Comparison of ENCODE assay signal across 20 mouse cellular contexts in the genomic region with DNA sequence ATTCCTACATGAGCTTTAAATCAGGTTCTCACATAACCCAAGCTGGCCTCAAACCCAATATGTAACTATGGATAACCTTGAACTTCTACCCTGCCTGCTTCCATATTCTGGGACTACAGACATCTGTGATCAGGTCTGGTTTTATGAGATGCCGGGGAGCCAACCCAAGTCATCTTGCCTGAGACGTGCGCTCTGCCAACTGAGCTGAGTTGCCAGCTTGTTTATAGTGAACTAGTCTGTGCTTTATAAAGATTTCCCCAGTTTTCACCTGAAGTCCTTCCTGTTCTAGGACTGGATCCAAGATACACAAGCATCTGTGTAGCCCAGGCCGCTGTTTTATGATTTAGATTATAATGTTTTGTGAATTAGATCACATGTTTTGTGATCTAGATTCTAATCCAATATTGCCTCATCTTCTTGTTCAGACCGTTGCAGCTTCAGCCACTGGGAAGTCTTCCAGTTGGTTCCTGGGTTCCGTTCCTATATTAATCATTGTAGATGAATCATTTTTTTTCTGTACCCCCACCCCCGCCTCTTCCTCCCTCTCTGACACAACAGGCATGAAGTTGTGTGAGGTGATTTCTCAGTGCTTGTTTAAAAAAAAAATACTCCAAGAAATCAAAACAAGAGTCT. TPM values are rescaled to one million over a fixed set of nuclear protein-coding genes. Genes with fewer than 3 reads are reported as not detected.
DNase-seq lines count a peak whose midpoint lies in the region; ATAC-seq and TF ChIP-seq lines count a peak whose summit lies in the region.
"Had no signal": no experiment of that assay in that cellular context is flagged by ENCODE, and none has a peak within 500 bp of the region (broad histone marks: within the 10 kb centered on the region; RNA-seq: fewer than 3 reads in every experiment).

No protein-coding gene starts in this region.

- no peaks in the 10 kb centered on the region for H3K36me3 ChIP-seq in stomach, postnatal 0 days (ENCODE audit: control insufficient read depth, insufficient read depth, low read length)
- H3K36me3 ChIP-seq in hindbrain, embryonic 13.5 days: no peaks in the 10 kb centered on the region
- H3K36me3 ChIP-seq: limb, embryonic 13.5 days; midbrain, embryonic 10.5 days; neural tube, embryonic 15.5 days had no signal

- no peak for ATAC-seq in stomach, postnatal 0 days (ENCODE audit: low FRiP score, low TSS enrichment)
- ATAC-seq in hindbrain, embryonic 13.5 days (ENCODE audit: low FRiP score): no peak
- ATAC-seq: CD4-positive, CD25-positive, alpha-beta regulatory T cell, adult 4 months had no signal

- no peaks in the 10 kb centered on the region for H3K4me1 ChIP-seq in stomach, postnatal 0 days (replicated peaks; ENCODE audit: control insufficient read depth, insufficient read depth)
- H3K4me1 ChIP-seq in hindbrain, embryonic 13.5 days (replicated peaks): peaks cover 10% of the 10 kb centered on the region

- WGBS in stomach, postnatal 0 days: 59% methylated on average over 7 of the region's 7 CpGs
- WGBS in hindbrain, embryonic 13.5 days: 94% methylated on average over 7 of the region's 7 CpGs

- H3K4me2 ChIP-seq in stomach, postnatal 0 days (replicated peaks; ENCODE audit: low read depth): no peak overlapping the region
- H3K4me2 ChIP-seq in hindbrain, embryonic 13.5 days: no peak overlapping the region
- H3K4me2 ChIP-seq: heart, embryonic 11.5 days; limb, embryonic 13.5 days; neural tube, embryonic 15.5 days had no signal

- no peaks in the 10 kb centered on the region for H3K9me3 ChIP-seq in stomach, postnatal 0 days (ENCODE audit: control insufficient read depth, low read length)
- H3K9me3 ChIP-seq in hindbrain, embryonic 13.5 days: no peaks in the 10 kb centered on the region
- H3K9me3 ChIP-seq: limb, embryonic 13.5 days; midbrain, embryonic 10.5 days; neural tube, embryonic 15.5 days had no signal

- H3K9ac ChIP-seq in stomach, postnatal 0 days (ENCODE audit: low read length): no peak overlapping the region
- no peak overlapping the region for H3K9ac ChIP-seq in hindbrain, embryonic 13.5 days
- H3K9ac ChIP-seq: limb, embryonic 13.5 days; neural tube, embryonic 15.5 days had no signal

- no peak for TF ChIP-seq CTCF in stomach, postnatal 0 days (IDR thresholded peaks at IDR 0.05; ENCODE audit: low read depth)

- no peak for TF ChIP-seq EP300 in stomach, postnatal 0 days (optimal IDR thresholded peaks at IDR 0.05)

- DNase-seq in gastrocnemius, adult 18-20 months (ENCODE audit: low spot score): peak; percentile 69
- DNase-seq in gastrocnemius, postnatal 10 days: no peak
- DNase-seq in urinary bladder, postnatal 14 days (ENCODE audit: low spot score): peak; percentile 62
- no peak for DNase-seq in urinary bladder, postnatal 4 days (ENCODE audit: low spot score in 2 of 2)
- DNase-seq in fat pad, adult 2 months (ENCODE audit: extremely low read depth, low read depth, low spot score): peak; percentile 87
- no peak for DNase-seq in stomach, postnatal 0 days (ENCODE audit: low spot score)
- DNase-seq: cerebellum, adult 9-10 months; kidney, adult 2 months; kidney, postnatal 25 days; spleen, adult 18-20 months; thymus, postnatal 14 days had no signal

- H3K27me3 ChIP-seq in stomach, postnatal 0 days (ENCODE audit: control insufficient read depth, insufficient read depth, low read length): no peaks in the 10 kb centered on the region
- H3K27me3 ChIP-seq in hindbrain, embryonic 13.5 days: 0 out of 2 replicates have a peak, but pooled peaks cover 6% of the 10 kb centered on the region

- H3K27ac ChIP-seq in stomach, postnatal 0 days (replicated peaks): no peak overlapping the region
- H3K27ac ChIP-seq in hindbrain, embryonic 13.5 days: no peak overlapping the region
- H3K27ac ChIP-seq: limb, embryonic 13.5 days; midbrain, embryonic 10.5 days; neural tube, embryonic 15.5 days had no signal

- no peak overlapping the region for H3K4me3 ChIP-seq in stomach, postnatal 0 days (ENCODE audit: low read depth, low read length)
- H3K4me3 ChIP-seq in hindbrain, embryonic 13.5 days: no peak overlapping the region
- H3K4me3 ChIP-seq: erythroblast, embryonic 14.5 days; limb, embryonic 13.5 days; midbrain, embryonic 10.5 days; neural tube, embryonic 15.5 days had no signal

RNA-seq across cellular contexts. Expression of gene Mt1, which starts 15.8 kb away (rescaled TPM):
- 100 to 1,000 TPM in 1 of 2 experiments, 10 to 100 TPM in 1; 22.5 to 181 TPM for total RNA-seq in gastrocnemius, adult 18-20 months (2021)
- total RNA-seq in gastrocnemius, postnatal 10 days (2021): 10 to 100 TPM; 29.0 to 43.8 TPM
- 1,909 and 2,218 TPM in 2 replicates for polyA plus RNA-seq in stomach, postnatal 0 days (2015; fragmentation: Nextera tagmentation; extraction: Ambion mirVana)
- 35.8 and 38.6 TPM in 2 replicates for polyA plus RNA-seq in hindbrain, embryonic 13.5 days (2015; fragmentation: Nextera tagmentation; extraction: Ambion mirVana)

RNA-seq across cellular contexts. Expression of gene Nup93, which starts 19.7 kb away (rescaled TPM):
- 10 to 100 TPM in 1 of 2 experiments, 1 to 10 TPM in 1; 9.9 to 10.3 TPM for total RNA-seq in gastrocnemius, adult 18-20 months (2021)
- 10 to 100 TPM; 19.3 to 20.3 TPM for total RNA-seq in gastrocnemius, postnatal 10 days (2021)
- polyA plus RNA-seq in stomach, postnatal 0 days (2015; fragmentation: Nextera tagmentation; extraction: Ambion mirVana): 26.2 and 28.1 TPM in 2 replicates
- 66.5 and 68.0 TPM in 2 replicates for polyA plus RNA-seq in hindbrain, embryonic 13.5 days (2015; fragmentation: Nextera tagmentation; extraction: Ambion mirVana)

RNA-seq across cellular contexts. Expression of gene Mt2, which starts 22.2 kb away (rescaled TPM):
- 100 to 1,000 TPM in 1 of 2 experiments, 10 to 100 TPM in 1; 18.7 to 229 TPM for total RNA-seq in gastrocnemius, adult 18-20 months (2021)
- total RNA-seq in gastrocnemius, postnatal 10 days (2021): 10 to 100 TPM; 35.0 to 63.8 TPM
- 570 and 681 TPM in 2 replicates for polyA plus RNA-seq in stomach, postnatal 0 days (2015; fragmentation: Nextera tagmentation; extraction: Ambion mirVana)
- 9.5 and 9.6 TPM in 2 replicates for polyA plus RNA-seq in hindbrain, embryonic 13.5 days (2015; fragmentation: Nextera tagmentation; extraction: Ambion mirVana)
- polyA plus RNA-seq: CD4-positive, CD25-positive, alpha-beta regulatory T cell, adult 4 months had no signal

RNA-seq across cellular contexts. Expression of gene Mt3, which starts 42.3 kb away (rescaled TPM):
- total RNA-seq in gastrocnemius, adult 18-20 months (2021): 1 to 10 TPM in 1 of 2 experiments, under 1 TPM in 1; 0.78 to 1.8 TPM
- 10 to 100 TPM; 11.0 to 22.2 TPM for total RNA-seq in gastrocnemius, postnatal 10 days (2021)
- polyA plus RNA-seq in stomach, postnatal 0 days (2015; fragmentation: Nextera tagmentation; extraction: Ambion mirVana): 4.1 and 5.3 TPM in 2 replicates
- polyA plus RNA-seq in hindbrain, embryonic 13.5 days (2015; fragmentation: Nextera tagmentation; extraction: Ambion mirVana): 119 and 130 TPM in 2 replicates
- total RNA-seq: MEL had no signal
- polyA plus RNA-seq: CD4-positive, CD25-positive, alpha-beta regulatory T cell, adult 4 months; erythroblast, embryonic 14.5 days had no signal

RNA-seq across cellular contexts. Expression of gene Mt4, which starts 57.7 kb away (rescaled TPM):
- not detected for total RNA-seq in gastrocnemius, adult 18-20 months (2021)
- not detected for total RNA-seq in gastrocnemius, postnatal 10 days (2021)
- 79.7 and 84.9 TPM in 2 replicates for polyA plus RNA-seq in stomach, postnatal 0 days (2015; fragmentation: Nextera tagmentation; extraction: Ambion mirVana)
- not detected in 2 replicates for polyA plus RNA-seq in hindbrain, embryonic 13.5 days (2015; fragmentation: Nextera tagmentation; extraction: Ambion mirVana)
- total RNA-seq: heart, postnatal 25 days; MEL had no signal
- polyA plus RNA-seq: CD4-positive, CD25-positive, alpha-beta regulatory T cell, adult 4 months; erythroblast, embryonic 14.5 days; heart, embryonic 11.5 days; kidney, adult 2 months; limb, embryonic 13.5 days; midbrain, embryonic 10.5 days; neural tube, embryonic 15.5 days had no signal

Comparison
In these comparisons a context has a peak if more than half of its experiments do, and no peak if none do; other contexts are left out.
1. DNase-seq: peak in gastrocnemius, adult 18-20 months (single experiment), urinary bladder, postnatal 14 days (single experiment) and fat pad, adult 2 months (single experiment); none in gastrocnemius, postnatal 10 days (single experiment), urinary bladder, postnatal 4 days (0 of 2) and stomach, postnatal 0 days (single experiment).